Mouse (Mus musculus) liver, adult 2 months (tissue): ENCODE measurements around the gene Nck2. TPM values are rescaled to one million over a fixed set of nuclear protein-coding genes. Genes with fewer than 3 reads are reported as not detected.

Experiments used
- DNase-seq: peaks from one replicate; pipeline ENCODE4 v3.0.0-alpha.2; 2011; ENCODE audit warnings: low read depth, low spot score; ENCODE audit errors: extremely low read depth
- H3K27ac ChIP-seq: fragments of 200-500 bp; replicated peaks from 2 replicates; pipeline ENCODE4 v1.5.1; 2012; ENCODE audit warnings: low read depth, mild to moderate bottlenecking, control low read depth, inconsistent platforms, low read length; ENCODE audit not compliant: insufficient read depth
- H3K27me3 ChIP-seq: fragments of 200-500 bp; 2 replicates; pipeline ENCODE4 v1.6.1; 2012; ENCODE audit warnings: mild to moderate bottlenecking, moderate library complexity, low read length, inconsistent platforms; ENCODE audit not compliant: control insufficient read depth, insufficient read depth
- H3K36me3 ChIP-seq: fragments of 200-500 bp; 2 replicates; pipeline ENCODE4 v1.6.1; 2012; ENCODE audit warnings: low read length, inconsistent platforms; ENCODE audit not compliant: control insufficient read depth, insufficient read depth
- H3K4me1 ChIP-seq: fragments of 200-500 bp; 2 replicates; pipeline ENCODE4 v1.6.1; 2011; ENCODE audit warnings: low read length; ENCODE audit not compliant: control insufficient read depth, insufficient read depth
- H3K4me3 ChIP-seq: fragments of 200-500 bp; 2 replicates; pipeline ENCODE4 v1.5.1; 2011; ENCODE audit warnings: low read depth, mild to moderate bottlenecking, control low read depth, low read length, moderate library complexity; ENCODE audit not compliant: insufficient read depth
- H3K79me2 ChIP-seq: fragments of 200-500 bp; 2 replicates; pipeline ENCODE4 v1.6.1; 2012; ENCODE audit warnings: inconsistent platforms, mild to moderate bottlenecking, low read length, moderate library complexity; ENCODE audit not compliant: control insufficient read depth, insufficient read depth
- H3K9ac ChIP-seq: fragments of 200-500 bp; 2 replicates; pipeline ENCODE4 v1.6.1; 2012; ENCODE audit warnings: low read depth, mild to moderate bottlenecking, control low read depth, inconsistent platforms, low read length
- CTCF ChIP-seq: fragments of 200-500 bp; IDR thresholded peaks from 2 replicates; pipeline ENCODE4 v1.5.1; 2011; ENCODE audit warnings: low read depth, low read length, control low read depth
- POLR2A ChIP-seq: fragments of 200-500 bp; IDR thresholded peaks from 2 replicates; pipeline ENCODE4 v1.6.1; 2011; ENCODE audit warnings: low read length, control low read depth; ENCODE audit not compliant: insufficient read depth; ENCODE audit errors: extremely low read depth
- whole genome bisulfite sequencing: fragments of 180-500 bp; shearing (Covaris S2); methylation state at CpG from one replicate; pipeline ENCODE4 v1.1.7; 2018; 5-methylcytosine and 5-hydroxymethylcytosine counted together
- polyA plus RNA-seq: library from polyadenylated mRNA; depleted of rRNA; stranded (reverse); fragments of >200 nt; gene quantifications from 2 replicates; pipeline ENCODE4 v1.2.3, GENCODE M21; 2012
- total RNA-seq: library from RNA; depleted of rRNA; stranded (reverse); fragments of >200 nt; gene quantifications from 2 replicates; pipeline ENCODE4 v1.2.3, GENCODE M21; 2014

Nck2 gene
- total and polyA plus RNA-seq, 2 experiments = 2.5 to 3.0 TPM

DNA sequence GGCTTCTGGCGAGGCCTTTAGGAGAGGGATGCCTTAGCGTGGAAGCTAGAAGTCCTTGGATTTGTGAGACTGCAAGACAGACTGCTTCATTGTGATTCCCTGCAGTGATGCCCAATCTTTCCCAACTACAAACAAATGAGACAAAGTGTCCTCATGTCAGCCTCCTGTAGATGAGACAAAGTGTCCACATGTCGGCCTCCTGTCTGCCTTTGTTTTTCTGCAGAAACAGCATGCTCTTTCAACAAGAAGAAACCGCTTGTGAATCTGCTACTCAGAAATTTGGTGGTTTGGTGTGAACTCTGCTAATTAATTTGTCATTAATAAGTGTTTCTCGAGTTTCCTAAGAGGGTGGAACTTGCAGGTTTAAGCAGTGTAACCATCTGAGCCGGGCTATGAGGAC is 53.6 kb downstream of the Nck2 start:
- no peak overlapping the region for H3K9ac ChIP-seq
- no peaks in the 10 kb centered on the region; the same call in 1 of the 2 replicates for H3K79me2 ChIP-seq
- WGBS = 85% methylated on average over 6 of the region's 6 CpGs
- DNase-seq = no peak
- H3K4me3 ChIP-seq = no peak overlapping the region
- peaks cover 2% of the 10 kb centered on the region; the same call in 1 of the 2 replicates for H3K4me1 ChIP-seq
- TF ChIP-seq POLR2A (no peak), CTCF (no peak)
- H3K36me3 ChIP-seq = no peaks in the 10 kb centered on the region
- no peaks in the 10 kb centered on the region for H3K27me3 ChIP-seq
- no peak overlapping the region for H3K27ac ChIP-seq

DNA sequence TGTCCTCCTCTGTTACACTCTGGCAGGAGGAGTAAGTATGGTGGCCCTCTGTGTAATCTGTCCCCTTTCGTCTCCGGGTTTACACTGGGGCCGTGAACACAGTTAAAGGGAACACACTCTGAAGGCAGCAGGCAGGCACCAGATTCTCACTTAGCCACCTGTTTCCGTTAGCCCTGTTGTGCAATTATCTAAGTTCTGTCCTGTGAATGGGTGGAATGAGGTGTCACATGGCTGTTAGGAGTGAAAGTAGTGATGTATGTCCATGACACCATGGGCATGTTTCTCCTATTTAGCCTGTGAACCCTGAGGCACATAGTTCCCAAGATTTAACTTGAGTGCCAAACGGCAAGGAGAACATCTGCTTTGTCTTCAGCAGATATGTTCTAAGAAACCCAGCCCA is 55.7 kb downstream of the Nck2 start:
- no peak for DNase-seq
- TF ChIP-seq CTCF (no peak), POLR2A (no peak)
- 67% methylated on average over 5 of the region's 5 CpGs for WGBS
- no peak overlapping the region for H3K4me3 ChIP-seq
- H3K4me1 ChIP-seq = peaks cover 2% of the 10 kb centered on the region; the same call in 1 of the 2 replicates
- no peak overlapping the region for H3K27ac ChIP-seq
- H3K79me2 ChIP-seq = no peaks in the 10 kb centered on the region; the same call in 1 of the 2 replicates
- H3K27me3 ChIP-seq = no peaks in the 10 kb centered on the region
- no peaks in the 10 kb centered on the region for H3K36me3 ChIP-seq
- no peak overlapping the region for H3K9ac ChIP-seq

DNA sequence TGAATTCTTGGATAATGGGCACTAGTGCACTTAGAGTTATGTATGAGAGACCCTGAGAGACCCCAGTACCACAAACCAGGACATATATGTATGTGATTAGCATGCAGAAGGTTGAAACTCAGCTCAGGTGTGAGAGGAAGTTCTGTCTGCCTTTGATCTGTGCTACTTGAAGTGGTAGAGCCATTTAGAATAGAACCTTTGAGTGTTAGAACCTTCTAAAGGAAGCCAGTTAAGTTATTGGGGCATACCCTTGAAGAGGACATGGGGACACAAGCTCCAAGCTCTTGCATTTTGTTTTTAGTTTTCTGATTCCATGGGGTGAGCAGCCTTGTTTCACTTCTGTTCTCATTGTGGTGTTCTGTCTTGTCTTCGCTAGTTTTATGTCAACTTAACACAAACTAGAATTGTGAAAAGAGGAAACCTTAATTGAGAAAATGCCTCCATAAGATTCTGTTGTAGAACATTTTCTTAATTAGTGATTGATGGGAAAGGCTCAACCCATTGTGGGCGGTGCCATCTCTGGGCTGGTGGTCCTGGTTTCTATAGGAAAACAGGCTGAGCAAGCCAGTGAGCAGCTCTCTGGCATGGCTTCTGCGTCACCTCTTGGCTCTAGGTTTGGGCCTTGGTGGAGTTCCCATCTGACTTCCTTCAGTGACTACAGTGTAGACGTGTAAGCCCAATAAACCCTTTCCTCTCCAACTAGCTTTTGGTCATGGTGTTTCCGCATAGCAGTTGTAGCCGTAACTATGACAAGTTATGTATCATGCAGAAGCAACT is 57.0 kb downstream of the Nck2 start:
- no peak for DNase-seq
- H3K36me3 ChIP-seq = no peaks in the 10 kb centered on the region
- peaks cover 2% of the 10 kb centered on the region; the same call in 1 of the 2 replicates for H3K4me1 ChIP-seq
- 87% methylated on average over 6 of the region's 6 CpGs for WGBS
- no peaks in the 10 kb centered on the region for H3K27me3 ChIP-seq
- H3K9ac ChIP-seq = no peak overlapping the region
- H3K79me2 ChIP-seq = no peaks in the 10 kb centered on the region
- no peak for TF ChIP-seq CTCF
- H3K27ac ChIP-seq = no peak overlapping the region
- H3K4me3 ChIP-seq = no peak overlapping the region

DNA sequence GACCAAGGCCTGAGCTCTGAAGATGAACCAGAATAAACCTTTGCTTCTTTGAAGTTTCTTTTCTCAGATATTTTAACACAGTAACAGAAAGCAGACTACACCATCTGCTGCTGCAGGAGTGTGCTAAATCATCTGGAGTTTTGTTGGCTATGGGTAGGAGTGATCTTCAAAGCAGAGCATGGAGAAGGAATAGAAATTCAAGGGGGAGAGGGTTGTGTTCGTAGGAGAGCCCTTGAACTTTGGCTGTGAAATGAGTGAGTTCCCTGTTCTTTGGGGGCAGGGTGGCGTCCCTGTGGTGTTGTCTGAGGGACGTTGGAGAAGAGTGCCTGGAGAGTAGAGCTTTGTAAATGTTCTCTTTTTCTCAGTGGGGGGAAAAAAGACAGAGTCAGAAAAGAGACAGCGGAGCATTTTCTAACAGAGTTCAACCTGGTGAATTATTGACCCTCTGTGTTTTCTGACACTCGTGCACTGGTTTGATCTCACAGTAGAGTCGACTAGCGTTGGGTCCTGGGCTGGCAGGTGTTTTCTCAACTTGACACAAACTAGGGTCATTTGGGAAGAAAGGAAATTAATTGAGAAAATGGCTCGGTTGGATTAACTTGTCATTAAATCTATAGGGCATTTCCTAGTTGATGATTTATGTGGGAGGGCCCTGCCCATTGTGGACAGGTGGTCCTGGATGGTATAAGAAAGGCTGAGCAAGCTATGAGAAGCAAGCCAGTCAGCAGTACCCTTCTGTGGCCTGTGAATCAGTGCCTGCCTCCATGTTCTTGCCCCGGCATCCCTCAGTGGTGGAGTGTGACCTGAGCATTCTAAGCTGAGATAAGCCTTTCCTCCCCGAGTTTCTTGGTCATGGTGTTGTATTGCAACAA is 57.8 kb downstream of the Nck2 start:
- no peaks in the 10 kb centered on the region for H3K36me3 ChIP-seq
- no peak overlapping the region for H3K9ac ChIP-seq
- no peaks in the 10 kb centered on the region for H3K79me2 ChIP-seq
- DNase-seq = no peak
- WGBS = 40% methylated on average over 10 of the region's 10 CpGs
- TF ChIP-seq CTCF = no peak
- no peak for TF ChIP-seq POLR2A
- H3K27ac ChIP-seq = no peak overlapping the region
- no peaks in the 10 kb centered on the region for H3K27me3 ChIP-seq
- peaks cover 4% of the 10 kb centered on the region; the same call in 1 of the 2 replicates for H3K4me1 ChIP-seq
- H3K4me3 ChIP-seq = no peak overlapping the region

DNA sequence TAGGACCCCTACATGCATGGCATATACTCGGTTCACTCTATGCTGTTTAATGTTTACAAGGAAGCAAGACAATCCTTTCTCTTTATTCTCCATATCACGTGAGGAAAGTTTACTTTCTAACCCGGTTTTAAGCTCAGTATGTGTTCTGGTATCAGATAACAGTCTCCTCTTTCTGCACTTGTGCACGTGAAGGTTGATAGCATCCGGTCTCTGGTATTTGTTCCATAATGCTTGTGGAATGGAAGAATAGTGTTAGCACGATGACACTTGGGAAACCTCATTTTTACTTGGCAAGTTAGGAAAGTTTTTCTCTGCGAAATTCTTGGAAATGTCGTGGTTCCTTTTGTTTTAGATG is 58.4 kb downstream of the Nck2 start:
- WGBS = 56% methylated on average over 8 of the region's 8 CpGs
- H3K27ac ChIP-seq = no peak overlapping the region

More for the DNA sequence above, 58.4 kb downstream of the Nck2 start:
- Histone ChIP-seq H3K9ac (no peak overlapping the region), H3K4me3 (no peak overlapping the region), H3K27me3 (no peaks in the 10 kb centered on the region), H3K79me2 (no peaks in the 10 kb centered on the region), H3K36me3 (no peaks in the 10 kb centered on the region), H3K4me1 (peaks cover 4% of the 10 kb centered on the region; the same call in 1 of the 2 replicates)
- TF ChIP-seq POLR2A (no peak), CTCF (no peak)
- DNase-seq = no peak
